10 mouse cellular contexts compared by ENCODE assay signal in the genomic region with DNA sequence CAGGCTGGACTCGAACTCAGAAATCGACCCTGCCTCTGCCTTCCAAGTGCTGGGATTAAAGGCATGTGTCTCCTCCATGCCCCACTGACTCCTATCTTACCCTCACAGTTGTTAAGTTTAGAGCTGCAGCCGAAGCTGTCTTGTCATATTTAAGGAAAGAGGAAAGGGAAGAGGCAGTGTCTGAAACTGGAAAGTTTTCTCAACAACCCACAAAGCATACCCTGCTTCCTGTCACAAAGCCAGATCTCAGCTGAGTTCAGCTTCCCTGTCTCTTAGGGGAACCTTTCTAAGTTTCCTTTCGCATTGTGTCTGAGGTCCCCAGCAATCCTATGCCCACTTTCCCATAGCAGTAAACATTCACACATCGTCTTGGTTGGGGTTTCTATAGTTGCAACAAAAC. TPM values are rescaled to one million over a fixed set of nuclear protein-coding genes. Genes with fewer than 3 reads are reported as not detected.
DNase-seq lines count a peak whose midpoint lies in the region; ATAC-seq and TF ChIP-seq lines count a peak whose summit lies in the region.
"Had no signal": no experiment of that assay in that cellular context is flagged by ENCODE, and none has a peak within 500 bp of the region (broad histone marks: within the 10 kb centered on the region; RNA-seq: fewer than 3 reads in every experiment).

No protein-coding gene starts in this region.

- ATAC-seq in frontal cortex, adult (ENCODE audit: low TSS enrichment): peak; percentile 35; the same call in 1 of the 2 replicates

- DNase-seq in frontal cortex, adult 2 months (ENCODE audit: extremely low spot score in 1 of 2, low spot score in 1 of 2): no peak
- DNase-seq in left cerebral cortex, adult 2 months (ENCODE audit: extremely low spot score in 1 of 2, low spot score in 2 of 2): no peak
- no peak for DNase-seq in left cerebral cortex, postnatal 36 days (ENCODE audit: low spot score in 2 of 2)
- peak; percentile 75 for DNase-seq in brain, adult 2 months (ENCODE audit: low read depth, low spot score)
- peak; percentile 51 for DNase-seq in lung, postnatal 36 days
- DNase-seq in embryo, embryonic 11 days: no peak
- DNase-seq in limb, embryonic 10.5 days (ENCODE audit: low spot score): no peak
- DNase-seq: kidney, postnatal 10 days had no signal

- H3K4me3 ChIP-seq in left cerebral cortex, adult 2 months: no peak overlapping the region
- H3K4me3 ChIP-seq in limb, embryonic 10.5 days: no peak overlapping the region
- H3K4me3 ChIP-seq: limb, embryonic 13.5 days had no signal

- no peak for TF ChIP-seq CTCF in left cerebral cortex, adult 2 months (IDR thresholded peaks at IDR 0.05)

- intact Hi-C loops in left cerebral cortex, adult 2 months (cut with DNase I): loop anchor here (5.0 kb wide), 1 partner anchor 170 kb away; no protein-coding TSS in a partner anchor
- intact Hi-C loops in left cerebral cortex, postnatal 36 days (cut with DNase I): no loop called here

- H3K9me3 ChIP-seq in limb, embryonic 10.5 days (replicated peaks): no peaks in the 10 kb centered on the region
- H3K9me3 ChIP-seq: limb, embryonic 13.5 days had no signal

- H3K27ac ChIP-seq in left cerebral cortex, adult 2 months: peak overlapping the region; percentile 84
- no peak overlapping the region for H3K27ac ChIP-seq in limb, embryonic 10.5 days
- H3K27ac ChIP-seq: limb, embryonic 13.5 days had no signal

- peaks cover 5% of the 10 kb centered on the region; the same call in 1 of the 2 replicates for H3K4me1 ChIP-seq in limb, embryonic 10.5 days

- no peaks in the 10 kb centered on the region for H3K36me3 ChIP-seq in limb, embryonic 10.5 days
- H3K36me3 ChIP-seq: limb, embryonic 13.5 days had no signal

- 78% methylated on average over 5 of the region's 5 CpGs for WGBS in limb, embryonic 10.5 days

- H3K27me3 ChIP-seq in limb, embryonic 10.5 days (ENCODE audit: low read depth, poor library complexity, severe bottlenecking): no peaks in the 10 kb centered on the region
- H3K27me3 ChIP-seq: limb, embryonic 13.5 days had no signal

RNA-seq across cellular contexts. Expression of a gene that starts 6.3 kb away (rescaled TPM):
- polyA plus RNA-seq in frontal cortex, adult 2 months (2012; rRNA removed): 142 and 146 TPM in 2 replicates
- total RNA-seq in left cerebral cortex, adult 2 months (2021): 100 to 1,000 TPM; 260 to 281 TPM
- 100 to 1,000 TPM; 267 to 277 TPM for total RNA-seq in left cerebral cortex, postnatal 36 days (2021)
- 45.3 and 46.5 TPM in 2 replicates for polyA plus RNA-seq in limb, embryonic 10.5 days (2016; fragmentation: Nextera tagmentation; extraction: Ambion mirVana)

RNA-seq across cellular contexts. Expression of a gene that starts 56.1 kb away (rescaled TPM):
- 106 and 119 TPM in 2 replicates for polyA plus RNA-seq in frontal cortex, adult 2 months (2012; rRNA removed)
- 10 to 100 TPM; 97.2 to 97.7 TPM for total RNA-seq in left cerebral cortex, adult 2 months (2021)
- 10 to 100 TPM; 95.5 to 96.6 TPM for total RNA-seq in left cerebral cortex, postnatal 36 days (2021)
- 45.4 and 55.3 TPM in 2 replicates for polyA plus RNA-seq in limb, embryonic 10.5 days (2016; fragmentation: Nextera tagmentation; extraction: Ambion mirVana)

Comparison
In these comparisons a context has a peak if more than half of its experiments do, and no peak if none do; other contexts are left out.
1. DNase-seq: peak in brain, adult 2 months (single experiment) and lung, postnatal 36 days (single experiment); none in frontal cortex, adult 2 months (0 of 2), left cerebral cortex, adult 2 months (0 of 2), left cerebral cortex, postnatal 36 days (0 of 2), embryo, embryonic 11 days (single experiment) and limb, embryonic 10.5 days (single experiment).